21 mouse cellular contexts compared by ENCODE assay signal in the genomic region with DNA sequence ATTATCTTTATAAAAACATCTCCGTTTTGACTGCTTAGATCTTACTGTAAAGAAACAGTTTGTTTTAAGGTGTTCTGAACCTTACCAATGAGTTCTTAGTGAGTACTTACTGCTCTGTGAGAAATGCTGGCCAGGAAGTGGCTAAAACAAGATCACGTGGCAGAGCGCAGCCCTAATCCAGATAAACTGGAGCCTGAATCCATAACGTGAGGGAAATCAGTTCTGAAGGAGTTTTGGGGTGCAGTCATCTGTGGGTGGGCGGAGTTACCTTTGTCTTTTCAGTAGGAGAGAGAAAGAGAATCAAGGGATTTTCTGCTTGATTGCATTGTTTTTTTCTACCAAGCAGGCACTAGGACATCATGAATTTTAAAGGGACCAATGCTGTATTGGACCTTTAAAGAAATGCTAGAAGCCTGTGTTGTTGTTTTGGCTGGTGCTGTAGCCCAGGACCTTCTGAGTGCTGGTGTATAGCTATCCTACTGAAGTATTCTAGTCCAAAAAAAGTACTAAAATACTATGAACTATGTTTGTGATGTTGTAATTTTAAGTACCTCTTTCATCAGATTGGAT. TPM values are rescaled to one million over a fixed set of nuclear protein-coding genes. Genes with fewer than 3 reads are reported as not detected.
DNase-seq lines count a peak whose midpoint lies in the region; ATAC-seq lines count a peak whose summit lies in the region.
"Had no signal": no experiment of that assay in that cellular context is flagged by ENCODE, and none has a peak within 500 bp of the region (broad histone marks: within the 10 kb centered on the region; RNA-seq: fewer than 3 reads in every experiment).

No protein-coding gene starts in this region.

- peak; percentile 52; the same call in 1 of the 2 replicates for ATAC-seq in midbrain, embryonic 12.5 days (ENCODE audit: low FRiP score, low read depth)
- ATAC-seq in midbrain, embryonic 14.5 days (ENCODE audit: low FRiP score, low TSS enrichment), result no peak
- peak; percentile 74 for ATAC-seq in forebrain, embryonic 14.5 days
- ATAC-seq in hindbrain, embryonic 16.5 days, result no peak
- ATAC-seq: lung, postnatal 0 days; midbrain, embryonic 15.5 days had no signal

- no peaks in the 10 kb centered on the region for H3K4me1 ChIP-seq in midbrain, embryonic 12.5 days
- no peaks in the 10 kb centered on the region for H3K4me1 ChIP-seq in midbrain, embryonic 14.5 days (ENCODE audit: control insufficient read depth, insufficient read depth, low read length)
- H3K4me1 ChIP-seq in forebrain, embryonic 14.5 days (ENCODE audit: control insufficient read depth, insufficient read depth, low read length), result no peaks in the 10 kb centered on the region
- no peaks in the 10 kb centered on the region; the same call in 1 of the 2 replicates for H3K4me1 ChIP-seq in hindbrain, embryonic 16.5 days (ENCODE audit: control insufficient read depth, insufficient read depth, low read depth, low read length)
- H3K4me1 ChIP-seq: embryonic facial prominence, embryonic 12.5 days; midbrain, embryonic 15.5 days; stomach, embryonic 15.5 days had no signal

- 28% methylated on average over 5 of the region's 5 CpGs for WGBS in midbrain, embryonic 12.5 days
- 23% methylated on average over 5 of the region's 5 CpGs for WGBS in midbrain, embryonic 14.5 days
- WGBS in forebrain, embryonic 14.5 days, result 14% methylated on average over 5 of the region's 5 CpGs
- WGBS in hindbrain, embryonic 16.5 days, result 46% methylated on average over 5 of the region's 5 CpGs

- H3K4me2 ChIP-seq in midbrain, embryonic 12.5 days (replicated peaks), result no peak overlapping the region
- no peak overlapping the region for H3K4me2 ChIP-seq in midbrain, embryonic 14.5 days (ENCODE audit: low read length)
- H3K4me2 ChIP-seq in forebrain, embryonic 14.5 days (ENCODE audit: low read length), result no peak overlapping the region
- no peak overlapping the region for H3K4me2 ChIP-seq in hindbrain, embryonic 16.5 days (ENCODE audit: low read length)
- H3K4me2 ChIP-seq: embryonic facial prominence, embryonic 12.5 days; heart, embryonic 15.5 days; midbrain, embryonic 15.5 days; stomach, embryonic 15.5 days had no signal

- DNase-seq in kidney, adult 9 months, result peak; percentile 40
- DNase-seq in kidney, adult 11 months, result no peak
- DNase-seq in midbrain, embryonic 14.5 days, result no peak
- peak; percentile 63 for DNase-seq in forebrain, embryonic 14.5 days (ENCODE audit: low spot score)
- DNase-seq in cerebellum, postnatal 25 days, result no peak
- DNase-seq: adrenal gland, postnatal 14 days; cerebellum, adult 2 months; gastrocnemius, postnatal 14 days; heart, postnatal 4 days; kidney, adult 8-10 months; left cerebral cortex, postnatal 4 days; liver; thymus, adult 2 months had no signal

- H3K4me3 ChIP-seq in midbrain, embryonic 12.5 days, result no peak overlapping the region
- H3K4me3 ChIP-seq in midbrain, embryonic 14.5 days (replicated peaks; ENCODE audit: low read depth, low read length), result no peak overlapping the region
- H3K4me3 ChIP-seq in forebrain, embryonic 14.5 days (ENCODE audit: low read depth, low read length), result no peak overlapping the region
- no peak overlapping the region for H3K4me3 ChIP-seq in hindbrain, embryonic 16.5 days (ENCODE audit: low read length)
- H3K4me3 ChIP-seq: embryonic facial prominence, embryonic 12.5 days; heart, embryonic 15.5 days; left cerebral cortex, adult 2 months; midbrain, embryonic 15.5 days; stomach, embryonic 15.5 days had no signal

- H3K9me3 ChIP-seq in midbrain, embryonic 12.5 days, result no peaks in the 10 kb centered on the region
- no peaks in the 10 kb centered on the region for H3K9me3 ChIP-seq in midbrain, embryonic 14.5 days (ENCODE audit: control insufficient read depth, low read length)
- no peaks in the 10 kb centered on the region for H3K9me3 ChIP-seq in forebrain, embryonic 14.5 days (replicated peaks; ENCODE audit: control insufficient read depth, low read length)
- H3K9me3 ChIP-seq in hindbrain, embryonic 16.5 days (ENCODE audit: control insufficient read depth, low read length), result no peaks in the 10 kb centered on the region
- H3K9me3 ChIP-seq: embryonic facial prominence, embryonic 12.5 days; heart, embryonic 15.5 days; midbrain, embryonic 15.5 days; stomach, embryonic 15.5 days had no signal

- H3K27me3 ChIP-seq in midbrain, embryonic 12.5 days, result no peaks in the 10 kb centered on the region
- no peaks in the 10 kb centered on the region for H3K27me3 ChIP-seq in midbrain, embryonic 14.5 days (ENCODE audit: control insufficient read depth, insufficient read depth, low read length)
- H3K27me3 ChIP-seq in forebrain, embryonic 14.5 days (replicated peaks; ENCODE audit: control insufficient read depth, insufficient read depth, low read length), result no peaks in the 10 kb centered on the region
- no peaks in the 10 kb centered on the region for H3K27me3 ChIP-seq in hindbrain, embryonic 16.5 days (replicated peaks; ENCODE audit: control insufficient read depth, insufficient read depth, low read length)
- H3K27me3 ChIP-seq: embryonic facial prominence, embryonic 12.5 days; heart, embryonic 15.5 days; midbrain, embryonic 15.5 days; stomach, embryonic 15.5 days had no signal

- H3K27ac ChIP-seq in midbrain, embryonic 12.5 days (replicated peaks), result no peak overlapping the region
- H3K27ac ChIP-seq in midbrain, embryonic 14.5 days (replicated peaks; ENCODE audit: low read depth, low read length), result no peak overlapping the region
- H3K27ac ChIP-seq in forebrain, embryonic 14.5 days (ENCODE audit: low read depth, low read length), result no peak overlapping the region
- H3K27ac ChIP-seq in hindbrain, embryonic 16.5 days (ENCODE audit: low read depth, low read length), result no peak overlapping the region
- H3K27ac ChIP-seq: embryonic facial prominence, embryonic 12.5 days; heart, embryonic 15.5 days; left cerebral cortex, adult 2 months; midbrain, embryonic 15.5 days; stomach, embryonic 15.5 days had no signal

- H3K36me3 ChIP-seq in midbrain, embryonic 12.5 days, result no peaks in the 10 kb centered on the region
- H3K36me3 ChIP-seq in midbrain, embryonic 14.5 days (ENCODE audit: control insufficient read depth, insufficient read depth, low read length), result no peaks in the 10 kb centered on the region
- H3K36me3 ChIP-seq in forebrain, embryonic 14.5 days (ENCODE audit: control insufficient read depth, insufficient read depth, low read length), result no peaks in the 10 kb centered on the region
- no peaks in the 10 kb centered on the region for H3K36me3 ChIP-seq in hindbrain, embryonic 16.5 days (ENCODE audit: control insufficient read depth, insufficient read depth, low read length)
- H3K36me3 ChIP-seq: embryonic facial prominence, embryonic 12.5 days; heart, embryonic 15.5 days; midbrain, embryonic 15.5 days had no signal

- no peak overlapping the region for H3K9ac ChIP-seq in midbrain, embryonic 12.5 days (replicated peaks)
- H3K9ac ChIP-seq in midbrain, embryonic 14.5 days (replicated peaks; ENCODE audit: low read length), result no peak overlapping the region
- H3K9ac ChIP-seq in forebrain, embryonic 14.5 days (ENCODE audit: low read length), result no peak overlapping the region
- H3K9ac ChIP-seq in hindbrain, embryonic 16.5 days (ENCODE audit: low read depth, low read length), result no peak overlapping the region
- H3K9ac ChIP-seq: embryonic facial prominence, embryonic 12.5 days; heart, embryonic 15.5 days; midbrain, embryonic 15.5 days; stomach, embryonic 15.5 days had no signal

RNA-seq across cellular contexts. Expression of gene Myo6, which starts 23.6 kb away (rescaled TPM):
- 11.8 and 15.1 TPM in 2 replicates for polyA plus RNA-seq in midbrain, embryonic 12.5 days (2016; fragmentation: Nextera tagmentation; extraction: Ambion mirVana)
- polyA plus RNA-seq in midbrain, embryonic 14.5 days (2014; fragmentation: Nextera tagmentation; extraction: Ambion mirVana), result 15.4 and 21.7 TPM in 2 replicates
- polyA plus RNA-seq in forebrain, embryonic 14.5 days (2014; fragmentation: Nextera tagmentation; extraction: Ambion mirVana), result 10.2 and 14.6 TPM in 2 replicates
- polyA plus RNA-seq in hindbrain, embryonic 16.5 days (2015; fragmentation: Nextera tagmentation; extraction: Ambion mirVana), result 24.4 and 26.8 TPM in 2 replicates

Comparison
In these comparisons a context has a peak if more than half of its experiments do, and no peak if none do; other contexts are left out.
1. DNase-seq: peak in kidney, adult 9 months (single experiment) and forebrain, embryonic 14.5 days (single experiment); none in kidney, adult 11 months (single experiment), midbrain, embryonic 14.5 days (single experiment) and cerebellum, postnatal 25 days (0 of 2).
2. ATAC-seq: peak in midbrain, embryonic 12.5 days (single experiment) and forebrain, embryonic 14.5 days (single experiment); none in midbrain, embryonic 14.5 days (single experiment) and hindbrain, embryonic 16.5 days (single experiment).